Mouse (Mus musculus) heart, postnatal 0 days (tissue): Measurements from ENCODE around the gene Pex26. TPM values are rescaled to one million over a fixed set of nuclear protein-coding genes. Genes with fewer than 3 reads are reported as not detected.

ENCODE experiments used
- ATAC-seq: fragments of 200-750 bp; cut with Nextera tagmentation; 2 replicates; pipeline ENCODE4 v1.8.0; 2017; ENCODE audit warnings: low read depth, moderate number of reproducible peaks, moderate library complexity; ENCODE audit not compliant: insufficient read depth
- DNase-seq: peaks from one replicate; pipeline ENCODE4 v3.0.0-alpha.2; 2016; ENCODE audit warnings: low spot score
- H3K27ac ChIP-seq: fragments of 300-500 bp; sonication (generic); 2 replicates; pipeline ENCODE4 v1.5.1; 2014; ENCODE audit warnings: low read depth, mild to moderate bottlenecking
- H3K27me3 ChIP-seq: fragments of 300-500 bp; sonication (generic); 2 replicates; pipeline ENCODE4 v1.6.1; 2014; ENCODE audit warnings: low read length, mixed read lengths; ENCODE audit not compliant: control insufficient read depth, insufficient read depth
- H3K36me3 ChIP-seq: fragments of 300-500 bp; sonication (generic); replicated peaks from 2 replicates; pipeline ENCODE4 v1.6.1; 2014; ENCODE audit warnings: low read length, mixed read lengths; ENCODE audit not compliant: control insufficient read depth, insufficient read depth
- H3K4me1 ChIP-seq: fragments of 300-500 bp; sonication (generic); 2 replicates; pipeline ENCODE4 v1.6.1; 2014; ENCODE audit warnings: antibody characterized with exemption; ENCODE audit not compliant: control insufficient read depth, insufficient read depth
- H3K4me2 ChIP-seq: fragments of 300-500 bp; sonication (generic); 2 replicates; pipeline ENCODE4 v1.6.1; 2014; ENCODE audit warnings: low read depth, mild to moderate bottlenecking, low read length, moderate library complexity
- H3K4me3 ChIP-seq: fragments of 300-500 bp; sonication (generic); 2 replicates; pipeline ENCODE4 v1.5.1; 2014; ENCODE audit warnings: low read depth, low read length
- H3K9ac ChIP-seq: fragments of 300-500 bp; sonication (generic); replicated peaks from 2 replicates; pipeline ENCODE4 v1.6.1; 2014; ENCODE audit warnings: low read depth, low read length, mixed read lengths
- H3K9me3 ChIP-seq: fragments of 300-500 bp; sonication (generic); replicated peaks from 2 replicates; pipeline ENCODE4 v1.6.1; 2016; ENCODE audit warnings: low read length; ENCODE audit not compliant: control insufficient read depth
- CTCF ChIP-seq: IDR thresholded peaks from 2 replicates; pipeline ENCODE4 v1.5.1; 2016; ENCODE audit warnings: antibody characterized with exemption, control low read depth, low read depth
- EP300 ChIP-seq: IDR thresholded peaks from 2 replicates; pipeline ENCODE4 v1.6.1; 2016; ENCODE audit warnings: antibody characterized with exemption, low read depth
- WGBS: fragments of 180-500 bp; shearing (Covaris S2); extraction: QIAGEN DNeasy Blood & Tissue Kit; methylation state at CpG from one replicate; pipeline ENCODE4 v1.1.7; 2014; 5-methylcytosine and 5-hydroxymethylcytosine counted together
- polyA plus RNA-seq: library from polyadenylated mRNA; unstranded; fragments of >200 nt; fragmentation: Nextera tagmentation; extraction: Ambion mirVana; gene quantifications from 2 replicates; pipeline ENCODE4 v1.2.1, GENCODE M21; 2015
- total RNA-seq: library from RNA; depleted of rRNA; stranded (reverse); fragments of >200 nt; gene quantifications from 2 replicates; pipeline ENCODE4 v1.2.3, GENCODE M21; 2014; ENCODE audit warnings: low replicate concordance; rRNA removed

Pex26 gene
- total and polyA plus RNA-seq, 2 experiments from 2014 or later = 4.6 to 20.2 TPM

DNA sequence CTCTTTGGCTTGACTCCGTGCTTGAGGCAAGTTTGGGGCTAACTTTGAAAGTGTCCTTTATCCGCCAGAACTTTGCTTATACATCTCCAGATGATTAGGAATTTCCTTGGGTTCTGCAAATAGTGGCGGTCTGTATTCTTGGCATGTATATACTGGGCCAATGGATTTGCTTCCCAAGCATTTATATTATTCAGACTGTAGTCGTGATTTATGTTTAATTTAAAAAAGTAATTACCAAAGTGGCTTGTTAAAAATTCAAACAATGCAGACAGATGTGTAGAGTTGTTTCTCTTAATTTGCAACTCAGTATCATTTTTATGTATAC lies 62.5 kb downstream of the Pex26 start:
- Histone ChIP-seq H3K4me1 (0 out of 2 replicates have a peak, but pooled peaks cover 4% of the 10 kb centered on the region), H3K27ac (no peak overlapping the region), H3K4me2 (peak overlapping the region; percentile 57), H3K36me3 (no peaks in the 10 kb centered on the region), H3K9ac (peak overlapping the region; percentile 71), H3K4me3 (peak overlapping the region; percentile 77), H3K9me3 (no peaks in the 10 kb centered on the region), H3K27me3 (no peaks in the 10 kb centered on the region)
- 11% methylated on average over 4 of the region's 4 CpGs for WGBS
- no peak for DNase-seq
- peak; percentile 14 for ATAC-seq
- no peak for TF ChIP-seq CTCF
- no peak for TF ChIP-seq EP300

Other genes starting within 250 kb of the Pex26 start
- gene Mical3, start 52.7 kb upstream of the Pex26 start, total RNA-seq = 79.3 and 94.8 TPM in 2 replicates
- gene Mical3, start 52.7 kb upstream of the Pex26 start, polyA plus RNA-seq = 23.2 and 30.8 TPM in 2 replicates
- gene Tuba8, start 27.0 kb downstream of the Pex26 start, total RNA-seq = 2.7 and 5.6 TPM in 2 replicates
- 3.6 and 6.0 TPM in 2 replicates for gene Tuba8, start 27.0 kb downstream of the Pex26 start, polyA plus RNA-seq
- 8.3 and 13.3 TPM in 2 replicates for gene Usp18, start 62.2 kb downstream of the Pex26 start, total RNA-seq
- 4.0 and 5.2 TPM in 2 replicates for gene Usp18, start 62.2 kb downstream of the Pex26 start, polyA plus RNA-seq
- 3.8 and 7.3 TPM in 2 replicates for gene Slc6a13, start 116.6 kb downstream of the Pex26 start, total RNA-seq
- gene Slc6a13, start 116.6 kb downstream of the Pex26 start, polyA plus RNA-seq = 7.8 TPM in 2 replicates
- not detected in 2 replicates for gene Slc6a12, start 159.4 kb downstream of the Pex26 start, total RNA-seq
- gene Slc6a12, start 159.4 kb downstream of the Pex26 start, polyA plus RNA-seq = 0.22 TPM in 1 of 2 replicates, not detected in the other